Mouse (Mus musculus) forebrain, embryonic 14.5 days (tissue): Measurements from ENCODE around the gene Smim20. TPM values are rescaled to one million over a fixed set of nuclear protein-coding genes. Genes with fewer than 3 reads are reported as not detected.
A peak's percentile ranks its signal among the peaks of the same experiment; 100 is the strongest.

Experiments used
- ATAC-seq: fragments of 200-750 bp; cut with Nextera tagmentation; 2 replicates; pipeline ENCODE4 v1.8.0; 2017; ENCODE audit warnings: mild to moderate bottlenecking, moderate library complexity
- DNase-seq: peaks from one replicate; pipeline ENCODE4 v3.0.0-alpha.2; 2015; ENCODE audit warnings: low spot score
- H3K27ac ChIP-seq: fragments of 300-500 bp; sonication (generic); 2 replicates; pipeline ENCODE4 v1.5.1; 2014; ENCODE audit warnings: low read depth, mild to moderate bottlenecking, control low read depth, low read length, moderate library complexity
- H3K27me3 ChIP-seq: fragments of 300-500 bp; sonication (generic); replicated peaks from 2 replicates; pipeline ENCODE4 v1.6.1; 2014; ENCODE audit warnings: low read length, control low read depth, mixed read lengths; ENCODE audit not compliant: control insufficient read depth, insufficient read depth
- H3K36me3 ChIP-seq: fragments of 300-500 bp; sonication (generic); 2 replicates; pipeline ENCODE4 v1.6.1; 2014; ENCODE audit warnings: low read length, control low read depth; ENCODE audit not compliant: control insufficient read depth, insufficient read depth
- H3K4me1 ChIP-seq: fragments of 300-500 bp; sonication (generic); 2 replicates; pipeline ENCODE4 v1.6.1; 2014; ENCODE audit warnings: antibody characterized with exemption, low read length, control low read depth; ENCODE audit not compliant: control insufficient read depth, insufficient read depth
- H3K4me2 ChIP-seq: fragments of 300-500 bp; sonication (generic); 2 replicates; pipeline ENCODE4 v1.6.1; 2014; ENCODE audit warnings: mild to moderate bottlenecking, control low read depth, low read length
- H3K4me3 ChIP-seq: fragments of 300-500 bp; sonication (generic); 2 replicates; pipeline ENCODE4 v1.5.1; 2014; ENCODE audit warnings: low read depth, low read length, control low read depth
- H3K9ac ChIP-seq: fragments of 300-500 bp; sonication (generic); 2 replicates; pipeline ENCODE4 v1.6.1; 2014; ENCODE audit warnings: mild to moderate bottlenecking, low read length, control low read depth, moderate library complexity
- H3K9me3 ChIP-seq: fragments of 300-500 bp; sonication (generic); replicated peaks from 2 replicates; pipeline ENCODE4 v1.6.1; 2016; ENCODE audit warnings: low read length, control low read depth, mixed read lengths; ENCODE audit not compliant: control insufficient read depth
- WGBS: fragments of 180-500 bp; shearing (Covaris S2); extraction: QIAGEN DNeasy Blood & Tissue Kit; methylation state at CpG from one replicate; pipeline ENCODE4 v1.1.7; 2014; 5-methylcytosine and 5-hydroxymethylcytosine counted together
- polyA plus RNA-seq: library from polyadenylated mRNA; unstranded; fragments of >200 nt; fragmentation: Nextera tagmentation; extraction: Ambion mirVana; gene quantifications from 2 replicates; pipeline ENCODE4 v1.2.1, GENCODE M21; 2014

Smim20 gene
- polyA plus RNA-seq, 1 experiment from 2014 or later, result 95.4 TPM

DNA sequence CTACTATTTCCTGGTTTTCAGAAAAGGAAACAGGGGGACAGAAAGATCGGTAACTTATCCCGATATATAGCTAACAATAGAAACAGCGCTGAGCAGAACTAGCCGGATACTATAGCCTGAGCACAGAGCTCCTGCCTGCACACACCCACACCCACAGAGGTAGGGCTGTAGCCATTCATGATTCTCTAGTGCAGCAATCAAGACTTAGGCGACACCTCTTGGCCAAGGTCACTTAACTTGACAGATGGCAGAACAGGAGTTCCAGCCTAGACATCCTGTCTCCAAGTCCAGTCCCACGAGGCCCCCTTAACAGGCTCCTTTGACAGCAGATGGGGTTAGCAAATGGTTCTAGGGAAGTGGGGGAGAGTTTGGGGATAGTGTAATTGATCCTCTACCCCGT is 56.2 kb downstream of the Smim20 start:
- H3K27ac ChIP-seq, result no peak overlapping the region
- no peak overlapping the region for H3K4me2 ChIP-seq
- no peak overlapping the region for H3K4me3 ChIP-seq
- ATAC-seq, result no peak
- no peaks in the 10 kb centered on the region for H3K36me3 ChIP-seq
- H3K9ac ChIP-seq, result no peak overlapping the region
- no peaks in the 10 kb centered on the region for H3K27me3 ChIP-seq
- H3K9me3 ChIP-seq, result no peaks in the 10 kb centered on the region
- no peak for DNase-seq
- peaks cover 7% of the 10 kb centered on the region for H3K4me1 ChIP-seq
- WGBS, result 79% methylated on average over 7 of the region's 7 CpGs

DNA sequence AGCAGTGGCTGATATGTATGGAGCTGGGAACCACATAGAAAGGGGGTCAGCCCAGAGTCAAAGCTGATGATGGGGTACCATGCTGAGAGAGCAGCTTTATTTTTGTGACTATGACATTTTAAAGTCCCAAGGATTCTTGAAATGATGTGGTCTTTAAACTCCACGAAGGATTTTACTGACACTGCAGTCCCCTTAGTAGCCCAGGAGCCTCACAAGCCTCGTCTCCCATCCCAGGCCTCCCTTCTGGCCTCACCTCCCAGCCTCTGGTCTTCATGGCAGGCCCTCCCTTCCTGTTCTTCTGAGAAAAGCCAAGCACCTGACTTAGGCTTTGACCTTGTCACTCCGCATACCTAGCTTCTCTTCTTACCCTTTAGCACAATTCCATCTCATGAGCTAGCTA is 57.4 kb downstream of the Smim20 start:
- 78% methylated on average over 3 of the region's 3 CpGs for WGBS
- H3K36me3 ChIP-seq, result no peaks in the 10 kb centered on the region
- no peaks in the 10 kb centered on the region for H3K9me3 ChIP-seq
- DNase-seq (no peak), ATAC-seq (no peak)
- peaks cover 7% of the 10 kb centered on the region for H3K4me1 ChIP-seq
- no peak overlapping the region for H3K4me3 ChIP-seq
- H3K9ac ChIP-seq, result no peak overlapping the region
- no peaks in the 10 kb centered on the region for H3K27me3 ChIP-seq
- no peak overlapping the region for H3K27ac ChIP-seq
- no peak overlapping the region for H3K4me2 ChIP-seq

DNA sequence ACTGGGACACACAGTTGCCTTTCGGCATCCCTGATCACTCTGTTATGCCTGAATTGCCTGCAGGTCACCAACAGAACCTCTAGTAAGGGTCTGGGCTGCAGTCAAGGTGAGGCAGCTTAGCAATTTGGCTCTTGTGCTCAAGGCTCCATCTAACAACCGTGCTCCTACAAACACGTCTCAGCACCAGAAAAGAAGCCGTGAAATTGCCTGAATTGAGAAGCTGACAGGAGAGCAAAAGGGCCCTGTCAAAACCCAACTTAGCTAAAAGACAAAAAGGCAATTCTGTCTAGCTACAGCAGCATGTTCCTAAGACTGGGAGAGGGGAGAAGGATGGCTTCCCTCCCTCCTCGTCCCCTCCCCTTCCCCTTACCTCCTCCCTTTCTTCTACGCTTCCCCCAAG is 57.9 kb downstream of the Smim20 start:
- DNase-seq (no peak), ATAC-seq (no peak)
- no peaks in the 10 kb centered on the region for H3K36me3 ChIP-seq
- no peaks in the 10 kb centered on the region for H3K27me3 ChIP-seq
- H3K4me3 ChIP-seq, result no peak overlapping the region
- H3K9ac ChIP-seq, result no peak overlapping the region
- no peak overlapping the region for H3K4me2 ChIP-seq
- 27% methylated on average over 6 of the region's 6 CpGs for WGBS
- peaks cover 7% of the 10 kb centered on the region for H3K4me1 ChIP-seq
- no peaks in the 10 kb centered on the region for H3K9me3 ChIP-seq
- no peak overlapping the region for H3K27ac ChIP-seq

- peak; percentile 84 for ATAC-seq
- Histone ChIP-seq H3K4me2 (peak overlapping the region; percentile 19; the same call in 1 of the 2 replicates), H3K9me3 (no peaks in the 10 kb centered on the region), H3K27ac (peak overlapping the region; percentile 15; the same call in 1 of the 2 replicates), H3K9ac (no peak overlapping the region), H3K27me3 (no peaks in the 10 kb centered on the region), H3K4me3 (no peak overlapping the region), H3K4me1 (peaks cover 7% of the 10 kb centered on the region), H3K36me3 (no peaks in the 10 kb centered on the region)
- peak; percentile 91 for DNase-seq
- 2% methylated on average over 8 of the region's 8 CpGs for WGBS
Observed at GRCm38 (mm10) chr5:53326023-53326422, 59.1 kb downstream of the Smim20 start.

- no peaks in the 10 kb centered on the region for H3K27me3 ChIP-seq
- ATAC-seq (peak; percentile 44), DNase-seq (no peak)
- H3K27ac ChIP-seq, result no peak overlapping the region
- H3K4me2 ChIP-seq, result no peak overlapping the region
- no peaks in the 10 kb centered on the region for H3K9me3 ChIP-seq
- no peak overlapping the region for H3K9ac ChIP-seq
- H3K4me3 ChIP-seq, result no peak overlapping the region
- no peaks in the 10 kb centered on the region for H3K36me3 ChIP-seq
- WGBS, result 81% methylated on average over 5 of the region's 5 CpGs
- H3K4me1 ChIP-seq, result peaks cover 7% of the 10 kb centered on the region
Observed at GRCm38 (mm10) chr5:53326491-53326890, 59.6 kb downstream of the Smim20 start.

Other genes with a start within 250 kb of the Smim20 start
- not detected in 2 replicates for gene Slc34a2, start 229.0 kb upstream of the Smim20 start, polyA plus RNA-seq
- gene Sel1l3, start 53.2 kb upstream of the Smim20 start, polyA plus RNA-seq, result 11.0 and 11.2 TPM in 2 replicates
- 49.4 and 51.2 TPM in 2 replicates for gene Rbpj, start 199.1 kb downstream of the Smim20 start, polyA plus RNA-seq